Mouse (Mus musculus): ENCODE results near the gene Slc25a39.
A peak's percentile ranks its signal among the peaks of the same experiment; 100 is the strongest.

DNA sequence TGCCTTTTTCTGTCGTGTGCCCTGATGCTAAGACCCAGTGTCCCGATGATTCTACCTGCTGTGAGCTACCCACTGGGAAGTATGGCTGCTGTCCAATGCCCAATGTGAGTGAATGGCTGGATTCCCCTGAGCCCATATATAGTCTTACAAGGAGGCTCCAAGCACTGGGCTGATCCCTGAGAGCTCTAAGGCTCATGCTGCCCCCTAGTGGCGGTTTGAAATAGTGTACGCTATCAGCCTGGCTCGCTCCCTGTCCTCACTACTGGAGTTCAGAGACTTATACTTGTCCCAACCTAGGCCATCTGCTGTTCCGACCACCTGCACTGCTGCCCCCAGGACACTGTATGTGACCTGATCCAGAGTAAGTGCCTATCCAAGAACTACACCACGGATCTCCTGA, 26.7 kb upstream of the Slc25a39 start:
- TF ChIP-seq CTCF (IDR thresholded peaks at IDR 0.05; ENCODE audit: extremely low read depth, insufficient read depth, low read length): peak; percentile 90
- TF ChIP-seq POLR2A (IDR thresholded peaks at IDR 0.05; ENCODE audit: extremely low read depth, insufficient read depth, low read length): 0 out of 2 replicates have a peak, but pooled peaks have one; percentile 8
